Mouse (Mus musculus): Measurements from ENCODE around the gene Tlr9.

DNA sequence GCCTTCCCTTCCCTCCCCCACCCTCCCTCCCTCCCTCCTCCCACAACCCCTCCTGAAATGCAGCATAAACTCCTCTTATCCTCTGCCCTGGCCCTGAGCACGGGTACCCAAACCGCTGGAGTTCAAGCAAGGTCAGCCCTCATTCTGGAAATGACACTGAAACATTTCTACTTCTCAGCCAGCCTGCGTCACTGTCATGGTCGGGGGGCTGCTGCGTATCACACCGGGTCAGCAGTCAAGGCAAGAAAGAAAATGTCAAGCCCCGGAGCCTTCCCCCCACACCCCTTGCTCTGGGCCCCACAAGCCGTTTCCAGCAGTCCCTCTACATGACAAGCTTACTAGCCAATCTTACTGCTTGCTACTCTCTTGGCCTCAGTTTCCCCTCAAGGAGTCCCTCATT lies 28.7 kb downstream of the Tlr9 start:
- TF ChIP-seq FLI1 (IDR thresholded peaks at IDR 0.05; ENCODE audit: low read length) (no peak), GATA1 (IDR thresholded peaks at IDR 0.05; ENCODE audit: borderline replicate concordance, low read length) (no peak)

Data from megakaryocyte, embryonic 14.5 days (primary cell).